Mouse (Mus musculus): ENCODE results near the gene Ell. TPM values are rescaled to one million over a fixed set of nuclear protein-coding genes. Genes with fewer than 3 reads are reported as not detected.

Gene Ell
- total RNA-seq, 2 experiments from 2014 or later = 18.9 to 21.8 TPM

- DNase-seq (ENCODE audit: low spot score in 2 of 2) = peak in 1 of 2 experiments; percentile 82
These were observed 71.8 kb downstream of the Ell start for GRCm38 (mm10) chr8:70610796-70611771.

DNA sequence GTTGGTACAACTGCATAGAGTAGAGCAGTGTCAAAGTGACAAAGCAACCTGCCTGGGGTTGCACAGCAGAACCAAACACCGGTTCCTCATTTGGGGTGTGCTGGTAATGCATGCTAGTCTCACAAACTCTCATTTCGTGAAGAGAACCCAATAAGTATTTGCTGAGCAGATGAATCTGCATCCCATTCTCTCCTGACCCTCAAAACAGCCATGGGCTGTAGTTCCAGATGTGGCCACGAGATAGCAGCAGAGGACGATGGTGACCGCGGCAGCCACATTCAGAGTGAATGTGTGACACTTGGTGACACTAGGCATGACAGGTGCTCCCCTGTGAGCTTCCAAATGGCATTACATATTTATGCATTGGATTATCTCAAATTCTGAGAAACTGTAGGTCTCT is 72.6 kb downstream of the Ell start:
- DNase-seq (ENCODE audit: low spot score in 2 of 2) = peak; percentile 68 to 90

DNA sequence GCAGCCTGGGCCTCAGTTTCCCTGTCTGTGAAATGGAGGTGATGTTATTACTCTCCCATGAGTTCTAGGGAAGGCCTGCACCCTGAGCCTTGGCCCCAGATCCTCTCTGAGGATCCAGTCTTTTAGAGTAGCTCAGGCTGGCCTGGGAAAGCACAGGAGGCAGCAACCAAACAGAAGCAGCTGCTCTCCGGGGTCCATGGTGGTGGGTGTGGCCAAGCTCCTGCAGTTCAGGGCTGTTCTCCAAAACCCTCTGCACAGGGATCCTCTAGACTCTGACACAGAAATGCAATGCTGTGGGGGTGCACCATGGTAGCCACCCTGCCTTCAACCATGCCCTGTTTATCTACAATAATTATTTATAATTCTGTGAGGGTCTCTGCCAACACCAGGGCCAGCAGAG is 74.5 kb downstream of the Ell start:
- DNase-seq (ENCODE audit: low spot score in 2 of 2) = no peak

GRCm38 (mm10) chr8:70614469-70614868 is 75.2 kb downstream of the Ell start:
- DNase-seq (ENCODE audit: low spot score in 2 of 2) = no peak

- no peak for DNase-seq (ENCODE audit: low spot score in 2 of 2)
These were observed 76.0 kb downstream of the Ell start for GRCm38 (mm10) chr8:70615281-70615680.

DNA sequence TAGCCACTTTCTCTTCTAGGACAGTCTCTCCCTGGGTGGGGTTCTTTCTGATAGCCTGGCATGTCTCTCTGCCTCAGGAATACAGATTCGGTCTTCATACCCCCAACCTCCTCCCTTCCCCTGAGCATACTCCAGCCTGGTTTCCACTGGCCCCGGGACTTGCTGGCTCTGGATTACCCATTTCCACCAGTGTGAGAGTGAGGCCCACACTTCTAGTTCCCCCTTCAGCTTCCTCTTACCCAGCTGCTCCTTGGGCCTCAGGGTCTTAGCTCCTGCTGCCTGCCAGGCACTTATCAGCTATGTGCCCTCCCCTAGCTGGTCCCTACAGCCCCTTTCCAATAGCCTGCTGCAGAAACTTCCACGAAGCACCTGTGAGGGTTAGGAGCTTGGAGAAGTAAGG is 76.6 kb downstream of the Ell start, which contains the start of gene Lrrc25:
Gene Lrrc25, plus strand, starts transcription at position 262 of the 400 bp plus-strand sequence.
- DNase-seq (ENCODE audit: low spot score in 2 of 2) = no peak

- no peak for DNase-seq (ENCODE audit: low spot score in 2 of 2)
These were observed 77.4 kb downstream of the Ell start for GRCm38 (mm10) chr8:70616645-70617044.

DNA sequence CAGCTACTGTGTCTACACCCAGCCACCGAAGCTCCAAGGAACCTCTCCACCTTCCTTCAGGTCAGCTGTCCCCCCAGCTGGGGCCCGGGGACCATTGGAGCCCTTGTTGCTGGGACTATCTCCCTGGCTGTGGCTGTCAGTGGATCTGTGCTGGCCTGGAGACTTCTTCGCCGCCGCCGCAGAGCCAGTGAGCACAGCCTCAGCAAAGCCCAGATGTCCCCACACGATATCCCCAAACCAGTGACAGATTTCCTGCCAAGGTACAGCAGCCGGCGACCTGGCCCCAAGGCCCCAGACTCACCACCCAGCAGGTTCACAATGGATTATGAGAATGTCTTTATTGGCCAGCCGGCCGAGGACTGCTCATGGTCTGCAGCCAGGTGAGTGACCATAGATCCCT is 78.7 kb downstream of the Ell start:
- DNase-seq (ENCODE audit: low spot score in 2 of 2) = no peak

GRCm38 (mm10) chr8:70618888-70619334 is 79.7 kb downstream of the Ell start:
- no peak for DNase-seq (ENCODE audit: low spot score in 2 of 2)

DNA sequence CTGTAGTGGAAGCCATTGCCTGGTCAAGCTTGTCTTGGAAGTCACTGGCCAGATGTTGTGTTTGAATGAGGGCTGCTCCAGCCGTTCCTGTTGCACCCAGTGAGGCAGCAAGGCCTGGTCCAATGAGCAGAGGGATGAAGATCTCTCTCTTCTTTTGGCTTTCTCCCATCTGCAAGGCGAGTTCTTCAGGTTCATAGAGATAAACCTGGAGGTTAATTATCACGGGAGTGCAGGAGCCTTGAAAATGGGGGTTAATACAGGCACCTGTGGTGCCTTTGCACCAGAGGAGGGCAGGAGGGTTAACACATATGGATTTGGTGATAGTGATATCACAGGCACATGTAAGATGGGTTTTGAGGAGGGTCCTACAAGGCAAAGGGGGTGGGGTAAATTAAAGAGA is 83.0 kb downstream of the Ell start:
- no peak for DNase-seq (ENCODE audit: low spot score in 2 of 2)

GRCm38 (mm10) chr8:70625104-70625503 is 85.8 kb downstream of the Ell start:
- DNase-seq (ENCODE audit: low spot score in 2 of 2) = no peak

- DNase-seq (ENCODE audit: low spot score in 2 of 2) = no peak
These were observed 87.8 kb downstream of the Ell start for GRCm38 (mm10) chr8:70627041-70627440.

GRCm38 (mm10) chr8:70628986-70629490 is 89.8 kb downstream of the Ell start:
- no peak for DNase-seq (ENCODE audit: low spot score in 2 of 2)

DNA sequence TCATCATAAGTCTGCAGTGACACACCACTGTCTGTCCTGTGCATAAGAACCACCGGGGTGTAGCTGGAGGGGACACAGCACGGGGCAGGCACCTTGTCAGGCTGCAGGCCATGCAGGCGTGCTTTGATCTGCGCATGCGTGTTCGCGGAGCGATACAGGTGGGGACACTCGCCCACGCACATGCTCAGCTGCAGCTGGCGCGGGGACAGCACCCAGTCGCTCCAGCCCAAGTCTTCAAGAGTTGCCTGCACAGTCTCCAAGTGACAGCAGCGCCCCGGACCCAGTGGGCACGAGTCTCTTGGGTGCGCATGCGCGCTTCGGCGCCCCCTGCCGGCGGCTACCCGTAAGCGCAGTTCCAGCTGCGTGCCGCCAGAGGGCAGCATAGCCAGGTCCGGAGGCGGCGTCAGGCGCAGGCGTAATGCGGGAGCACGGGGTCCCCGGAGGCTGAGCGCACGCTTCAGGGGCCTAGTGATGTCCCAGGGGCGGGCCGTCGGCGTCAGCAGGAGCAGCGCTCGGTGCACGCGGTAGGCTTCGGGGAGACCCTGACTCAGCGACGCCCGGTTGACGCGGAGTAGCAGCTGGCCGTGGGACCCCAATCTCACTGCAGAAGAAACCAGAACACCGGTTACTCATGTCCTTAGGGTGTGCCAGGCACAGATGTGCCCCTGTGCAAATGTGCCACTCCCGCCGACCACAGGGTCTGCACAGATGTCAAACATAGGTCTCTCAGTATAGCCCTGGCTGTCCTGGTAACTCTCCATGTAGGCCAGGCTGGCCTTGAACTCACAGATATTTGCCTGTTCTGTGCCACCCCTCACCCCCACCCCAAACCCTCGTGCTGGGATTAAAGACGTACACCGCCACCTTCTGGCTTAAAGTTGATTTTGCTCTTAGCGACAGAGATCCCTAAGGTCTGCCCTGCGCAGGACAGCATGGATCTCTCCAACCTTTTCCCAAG is 90.6 kb downstream of the Ell start:
- peak; percentile 90 to 95 for DNase-seq (ENCODE audit: low spot score in 2 of 2)

GRCm38 (mm10) chr8:70630532-70631381 is 91.5 kb downstream of the Ell start:
- no peak for DNase-seq (ENCODE audit: low spot score in 2 of 2)

GRCm38 (mm10) chr8:70631436-70631835 is 92.2 kb downstream of the Ell start:
- DNase-seq (ENCODE audit: low spot score in 2 of 2) = no peak

DNA sequence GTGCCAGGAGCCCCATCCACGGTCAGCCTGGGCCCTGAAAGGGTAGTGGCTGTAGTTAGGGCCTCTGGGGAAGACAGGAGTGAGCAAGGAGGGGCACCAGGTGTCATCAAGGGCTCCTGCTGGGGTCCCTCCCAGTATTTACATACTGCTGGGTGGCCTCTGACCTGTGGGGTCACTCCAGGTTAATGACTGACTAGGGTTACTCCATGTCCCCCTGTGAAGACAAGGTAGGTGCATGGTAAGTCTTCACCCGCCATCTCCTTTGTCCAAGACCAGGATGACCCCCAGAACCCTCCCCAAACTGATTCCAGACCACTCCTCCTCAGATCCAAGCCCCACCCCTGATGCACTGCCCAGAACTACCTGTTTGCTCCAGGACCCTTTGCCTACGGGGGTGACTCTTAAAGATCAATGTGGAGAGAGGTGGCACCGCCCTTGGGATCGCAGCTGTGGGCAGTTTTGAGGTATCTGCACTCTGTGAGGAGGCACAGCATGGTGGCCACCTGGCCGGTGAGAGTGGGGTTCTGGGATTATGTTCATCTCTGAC is 93.2 kb downstream of the Ell start, which contains the start of gene Gdf15:
Gene Gdf15, minus strand, starts transcription at position 111 of the 547 bp plus-strand sequence.
- no peak for DNase-seq (ENCODE audit: low spot score in 2 of 2)

GRCm38 (mm10) chr8:70634066-70634465 is 94.8 kb downstream of the Ell start:
- no peak for DNase-seq (ENCODE audit: low spot score in 2 of 2)

DNA sequence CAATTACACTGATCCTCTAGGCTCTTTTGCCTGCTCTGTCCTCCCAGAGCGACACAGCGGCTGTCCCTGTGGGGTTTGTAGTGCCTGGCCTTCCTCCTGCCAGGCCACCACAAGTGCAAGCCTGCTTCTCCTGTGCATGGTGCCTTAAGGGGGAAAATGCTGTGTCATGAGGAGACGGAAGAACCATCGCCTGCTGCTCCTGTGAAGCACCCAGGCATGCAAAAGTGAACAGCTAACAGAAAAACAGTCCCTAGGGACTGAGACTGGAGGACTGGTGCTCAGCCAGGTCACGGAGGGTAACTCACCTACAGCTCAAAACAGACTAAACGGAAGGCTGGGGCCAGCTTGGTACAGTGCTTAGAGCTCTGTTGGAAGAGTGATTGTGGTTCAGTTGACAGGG is 96.3 kb downstream of the Ell start:
- no peak for DNase-seq (ENCODE audit: low spot score in 2 of 2)

DNA sequence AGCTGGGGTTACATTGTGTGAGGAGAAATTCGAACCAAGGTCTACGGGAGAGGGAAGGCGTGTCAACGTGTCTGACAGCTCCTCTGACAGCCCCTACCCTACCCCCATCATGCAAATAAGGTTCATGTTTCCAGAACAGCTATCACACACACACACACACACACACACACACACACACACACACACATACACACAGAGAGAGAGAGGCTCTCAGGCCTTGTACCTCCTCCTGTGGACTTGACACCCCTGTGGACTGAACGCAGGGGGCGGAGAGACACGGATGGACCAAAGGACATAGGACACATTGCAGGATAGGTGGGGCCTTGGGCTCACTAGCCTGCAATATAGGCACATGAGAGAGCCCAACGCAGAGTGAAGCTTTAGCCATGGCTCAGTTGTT is 97.6 kb downstream of the Ell start:
- DNase-seq (ENCODE audit: low spot score in 2 of 2) = no peak
